Mouse (Mus musculus) limb, embryonic 13.5 days (tissue): ENCODE results near the gene Scg5. TPM values are rescaled to one million over a fixed set of nuclear protein-coding genes. Genes with fewer than 3 reads are reported as not detected.

Experiments
- polyA plus RNA-seq: library from polyadenylated mRNA; unstranded; fragments of >200 nt; fragmentation: Nextera tagmentation; extraction: Ambion mirVana; gene quantifications from 2 replicates; pipeline ENCODE4 v1.2.1, GENCODE M21; 2015

Scg5 gene
- polyA plus RNA-seq, 1 experiment from 2014 or later = 1.3 TPM

Other genes with a start within 250 kb of the Scg5 start
- 3.3 and 4.1 TPM in 2 replicates for gene Grem1, start 70.5 kb downstream of the Scg5 start, polyA plus RNA-seq
- 25.1 and 27.0 TPM in 2 replicates for gene Arhgap11a, start 19.5 kb upstream of the Scg5 start, polyA plus RNA-seq
- gene Gjd2, start 184.5 kb upstream of the Scg5 start, polyA plus RNA-seq = 0.13 and 0.23 TPM in 2 replicates
- gene Actc1, start 224.4 kb upstream of the Scg5 start, polyA plus RNA-seq = 825 and 834 TPM in 2 replicates